8 mouse cellular contexts compared by ENCODE assay signal in genomic region chr13:63916568-63916967, GRCm38 (mm10).
DNase-seq lines count a peak whose midpoint lies in the region; ATAC-seq and TF ChIP-seq lines count a peak whose summit lies in the region.

No protein-coding gene starts in this region.

- no peak overlapping the region for H3K4me2 ChIP-seq in forebrain, embryonic 14.5 days (ENCODE audit: low read length)
- no peak overlapping the region for H3K4me2 ChIP-seq in forebrain, embryonic 13.5 days
- H3K4me2 ChIP-seq in liver, embryonic 11.5 days: no peak overlapping the region
- H3K4me2 ChIP-seq in liver, postnatal 0 days (ENCODE audit: low read depth, low read length): no peak overlapping the region
- no peak overlapping the region for H3K4me2 ChIP-seq in embryonic facial prominence, embryonic 14.5 days (ENCODE audit: low read depth, low read length)
- H3K4me2 ChIP-seq in limb, embryonic 15.5 days: no peak overlapping the region

- peaks cover 14% of the 10 kb centered on the region for H3K4me1 ChIP-seq in forebrain, embryonic 14.5 days (ENCODE audit: control insufficient read depth, insufficient read depth, low read length)
- H3K4me1 ChIP-seq in forebrain, embryonic 13.5 days: peaks cover 25% of the 10 kb centered on the region
- H3K4me1 ChIP-seq in liver, embryonic 11.5 days (replicated peaks; ENCODE audit: control insufficient read depth, insufficient read depth, low read length): peaks cover 24% of the 10 kb centered on the region
- peaks cover 2% of the 10 kb centered on the region; the same call in 1 of the 2 replicates for H3K4me1 ChIP-seq in liver, postnatal 0 days (ENCODE audit: insufficient read depth)
- H3K4me1 ChIP-seq in embryonic facial prominence, embryonic 14.5 days (ENCODE audit: control insufficient read depth, insufficient read depth, low read length): peaks cover 47% of the 10 kb centered on the region
- peaks cover 52% of the 10 kb centered on the region for H3K4me1 ChIP-seq in limb, embryonic 15.5 days

- H3K9ac ChIP-seq in forebrain, embryonic 14.5 days (ENCODE audit: low read length): no peak overlapping the region
- H3K9ac ChIP-seq in forebrain, embryonic 13.5 days: no peak overlapping the region
- H3K9ac ChIP-seq in liver, embryonic 11.5 days (ENCODE audit: low read depth, low read length): no peak overlapping the region
- no peak overlapping the region for H3K9ac ChIP-seq in liver, postnatal 0 days (replicated peaks)
- no peak overlapping the region for H3K9ac ChIP-seq in embryonic facial prominence, embryonic 14.5 days (ENCODE audit: low read depth, low read length)
- no peak overlapping the region for H3K9ac ChIP-seq in limb, embryonic 15.5 days

- DNase-seq in forebrain, embryonic 14.5 days (ENCODE audit: low spot score): no peak
- DNase-seq in liver, embryonic 11.5 days (ENCODE audit: low spot score): no peak
- no peak for DNase-seq in liver, postnatal 0 days
- DNase-seq in embryonic facial prominence, embryonic 14.5 days (ENCODE audit: low spot score): no peak
- DNase-seq in frontal cortex, adult 2 months (ENCODE audit: extremely low spot score in 1 of 2, low spot score in 1 of 2): no peak
- no peak for DNase-seq in left cerebral cortex, postnatal 14 days (ENCODE audit: low spot score in 2 of 2)

- 95% methylated on average over 8 of the region's 8 CpGs for WGBS in forebrain, embryonic 14.5 days
- WGBS in forebrain, embryonic 13.5 days: 96% methylated on average over 8 of the region's 8 CpGs
- WGBS in liver, embryonic 11.5 days: 87% methylated on average over 8 of the region's 8 CpGs
- 82% methylated on average over 8 of the region's 8 CpGs for WGBS in liver, postnatal 0 days (ENCODE audit: insufficient replicate concordance)
- WGBS in embryonic facial prominence, embryonic 14.5 days: 86% methylated on average over 8 of the region's 8 CpGs
- 85% methylated on average over 8 of the region's 8 CpGs for WGBS in limb, embryonic 15.5 days

- no peaks in the 10 kb centered on the region for H3K27me3 ChIP-seq in forebrain, embryonic 14.5 days (replicated peaks; ENCODE audit: control insufficient read depth, insufficient read depth, low read length)
- H3K27me3 ChIP-seq in forebrain, embryonic 13.5 days: peaks cover 14% of the 10 kb centered on the region; the same call in 1 of the 2 replicates
- H3K27me3 ChIP-seq in liver, embryonic 11.5 days (replicated peaks; ENCODE audit: control insufficient read depth, insufficient read depth, low read length): no peaks in the 10 kb centered on the region
- H3K27me3 ChIP-seq in liver, postnatal 0 days (ENCODE audit: insufficient read depth, low read length): no peaks in the 10 kb centered on the region
- H3K27me3 ChIP-seq in embryonic facial prominence, embryonic 14.5 days (replicated peaks; ENCODE audit: control insufficient read depth, insufficient read depth, low read length): no peaks in the 10 kb centered on the region
- no peaks in the 10 kb centered on the region for H3K27me3 ChIP-seq in limb, embryonic 15.5 days

- H3K36me3 ChIP-seq in forebrain, embryonic 14.5 days (ENCODE audit: control insufficient read depth, insufficient read depth, low read length): no peaks in the 10 kb centered on the region
- H3K36me3 ChIP-seq in forebrain, embryonic 13.5 days (ENCODE audit: poor library complexity, severe bottlenecking): no peaks in the 10 kb centered on the region
- H3K36me3 ChIP-seq in liver, embryonic 11.5 days (ENCODE audit: control insufficient read depth, insufficient read depth, low read length): no peaks in the 10 kb centered on the region
- no peaks in the 10 kb centered on the region for H3K36me3 ChIP-seq in liver, postnatal 0 days (replicated peaks; ENCODE audit: insufficient read depth, low read length)
- H3K36me3 ChIP-seq in embryonic facial prominence, embryonic 14.5 days (ENCODE audit: control insufficient read depth, insufficient read depth, low read length): no peaks in the 10 kb centered on the region
- H3K36me3 ChIP-seq in limb, embryonic 15.5 days: no peaks in the 10 kb centered on the region

- no peak overlapping the region for H3K4me3 ChIP-seq in forebrain, embryonic 14.5 days (ENCODE audit: low read depth, low read length)
- H3K4me3 ChIP-seq in forebrain, embryonic 13.5 days: no peak overlapping the region
- H3K4me3 ChIP-seq in liver, embryonic 11.5 days (ENCODE audit: low read depth, low read length): no peak overlapping the region
- no peak overlapping the region for H3K4me3 ChIP-seq in liver, postnatal 0 days (ENCODE audit: low read depth, low read length)
- no peak overlapping the region for H3K4me3 ChIP-seq in embryonic facial prominence, embryonic 14.5 days (ENCODE audit: low read depth, low read length)
- H3K4me3 ChIP-seq in limb, embryonic 15.5 days: no peak overlapping the region

- TF ChIP-seq EP300 in liver, postnatal 0 days (IDR thresholded peaks at IDR 0.05; ENCODE audit: low read depth): no peak

- TF ChIP-seq CTCF in liver, postnatal 0 days (IDR thresholded peaks at IDR 0.05; ENCODE audit: low read depth): no peak

- intact Hi-C loops in left cerebral cortex, postnatal 14 days (cut with DNase I): no loop called here

- peak; percentile 10; the same call in 1 of the 2 replicates for ATAC-seq in forebrain, embryonic 14.5 days
- no peak for ATAC-seq in forebrain, embryonic 13.5 days
- ATAC-seq in liver, embryonic 11.5 days (replicated peaks; ENCODE audit: low FRiP score): no peak
- ATAC-seq in liver, postnatal 0 days: no peak
- ATAC-seq in embryonic facial prominence, embryonic 14.5 days (ENCODE audit: low read depth): no peak
- ATAC-seq in limb, embryonic 15.5 days (ENCODE audit: insufficient number of reproducible peaks, low FRiP score, low TSS enrichment, low read depth): no peak

- H3K27ac ChIP-seq in forebrain, embryonic 14.5 days (ENCODE audit: low read depth, low read length): no peak overlapping the region
- H3K27ac ChIP-seq in forebrain, embryonic 13.5 days: no peak overlapping the region
- peak overlapping the region; percentile 59; the same call in 1 of the 2 replicates for H3K27ac ChIP-seq in liver, embryonic 11.5 days (ENCODE audit: low read depth, low read length)
- no peak overlapping the region for H3K27ac ChIP-seq in liver, postnatal 0 days (ENCODE audit: low read depth)
- peak overlapping the region; percentile 85 for H3K27ac ChIP-seq in embryonic facial prominence, embryonic 14.5 days (replicated peaks; ENCODE audit: low read depth, low read length)
- peak overlapping the region; percentile 95 for H3K27ac ChIP-seq in limb, embryonic 15.5 days

- no peaks in the 10 kb centered on the region for H3K9me3 ChIP-seq in forebrain, embryonic 14.5 days (replicated peaks; ENCODE audit: control insufficient read depth, low read length)
- H3K9me3 ChIP-seq in forebrain, embryonic 13.5 days (replicated peaks): peaks cover 4% of the 10 kb centered on the region; the same call in 1 of the 2 replicates
- H3K9me3 ChIP-seq in liver, embryonic 11.5 days (ENCODE audit: control insufficient read depth, low read length): no peaks in the 10 kb centered on the region
- H3K9me3 ChIP-seq in liver, postnatal 0 days (ENCODE audit: low read length): no peaks in the 10 kb centered on the region; the same call in 1 of the 2 replicates
- peaks cover 3% of the 10 kb centered on the region; the same call in 1 of the 2 replicates for H3K9me3 ChIP-seq in embryonic facial prominence, embryonic 14.5 days (ENCODE audit: control insufficient read depth, low read length)
- H3K9me3 ChIP-seq in limb, embryonic 15.5 days: no peaks in the 10 kb centered on the region

Comparison
In these comparisons a context has a peak if more than half of its experiments do, and no peak if none do; other contexts are left out.
1. H3K27ac ChIP-seq: peak in liver, embryonic 11.5 days (single experiment), embryonic facial prominence, embryonic 14.5 days (single experiment) and limb, embryonic 15.5 days (single experiment); none in forebrain, embryonic 14.5 days (single experiment), forebrain, embryonic 13.5 days (single experiment) and liver, postnatal 0 days (single experiment).